Mouse (Mus musculus) layer of hippocampus, postnatal 36 days (tissue): ENCODE measurements at regions not wholly inside any gene's neighbourhood (a gene's known extent, or its start where the extent isn't known, plus 50 kb on each side); places are given as distances from the start of the nearest gene placed in this dataset.

ENCODE experiments used
- DNase-seq, 2 experiments: peaks; one replicate each; pipeline ENCODE4 v3.0.0; 2022

DNA sequence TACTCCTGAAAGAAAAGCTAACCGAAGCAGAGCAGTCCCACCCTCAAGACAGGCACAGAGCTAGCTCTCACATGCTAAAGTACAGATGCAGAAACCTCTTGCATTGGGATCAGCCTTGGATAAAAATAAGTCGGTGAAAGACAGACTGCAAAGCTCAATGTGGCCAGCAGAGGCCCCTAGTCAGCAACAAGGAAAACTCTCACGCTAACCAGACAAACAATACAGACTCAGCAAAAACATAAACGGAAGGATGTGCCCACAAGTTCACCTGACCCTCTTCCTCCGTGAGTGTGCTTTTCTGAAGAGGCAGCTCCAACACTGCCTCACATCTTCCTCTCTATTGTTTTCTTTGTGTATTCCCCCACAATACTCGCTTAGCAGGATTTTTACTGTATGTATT is 77.8 kb downstream of the Rpia start:
- peak; percentile 56 to 58 for DNase-seq

DNA sequence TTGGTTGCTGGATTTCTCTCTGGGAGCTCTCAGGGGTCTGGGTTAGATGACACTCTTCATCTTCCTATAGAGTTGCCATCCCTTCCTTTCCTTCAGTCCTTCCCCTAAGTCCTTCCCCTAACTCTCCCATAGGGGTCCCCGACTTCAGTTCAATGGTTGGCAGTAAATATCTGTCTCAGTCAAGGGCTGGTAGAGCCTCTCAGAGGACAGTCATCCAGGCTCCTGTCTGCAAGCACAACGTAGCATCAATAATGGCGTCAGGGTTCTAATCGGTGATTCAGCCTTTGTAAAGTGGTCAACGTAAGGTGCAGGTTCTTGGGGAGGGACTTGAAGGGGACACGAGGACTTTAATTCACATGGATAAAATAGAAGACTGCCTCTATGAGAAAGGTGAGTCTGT is 78.4 kb downstream of the Rpia start:
- no peak for DNase-seq

GRCm38 (mm10) chr6:70713118-70713517 is 78.9 kb downstream of the Rpia start:
- no peak for DNase-seq

DNA sequence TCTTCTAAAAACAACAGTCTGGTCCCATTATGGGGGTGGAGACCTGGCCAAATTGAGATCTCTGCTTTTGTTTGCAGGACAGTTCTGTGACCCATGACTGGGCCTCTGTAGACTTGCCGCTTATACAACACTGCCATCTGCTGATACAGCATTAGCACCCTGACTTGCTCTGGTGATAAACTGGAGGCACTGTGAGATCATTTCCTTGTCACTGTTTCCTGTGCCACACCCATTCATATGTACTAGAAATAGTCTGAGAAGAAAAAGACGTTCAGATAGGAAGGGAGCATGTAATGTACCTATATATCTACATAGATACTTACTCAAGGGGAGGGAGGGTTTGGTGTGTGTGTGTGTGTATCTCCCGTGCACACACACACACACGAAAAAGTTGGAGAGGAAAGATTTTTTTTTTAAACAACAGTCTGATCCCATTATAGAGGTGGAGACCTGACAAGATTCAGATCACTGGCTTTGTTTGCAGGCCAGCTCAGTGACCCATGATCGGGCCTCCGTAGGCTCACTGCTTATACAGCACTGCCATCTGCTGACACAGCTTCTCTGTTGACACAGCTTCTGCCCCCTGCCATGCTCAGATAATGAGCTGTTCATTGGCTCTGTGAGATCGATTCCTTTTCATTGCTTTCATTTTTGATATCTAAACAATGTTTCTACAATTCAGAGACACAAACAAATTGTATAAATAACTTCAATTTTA is 82.5 kb downstream of the Rpia start:
- no peak for DNase-seq

GRCm38 (mm10) chr6:70695596-70695995 is 96.4 kb downstream of the Rpia start:
- no peak for DNase-seq
